Mouse (Mus musculus): Measurements from ENCODE around the gene Pxmp4. TPM values are rescaled to one million over a fixed set of nuclear protein-coding genes. Genes with fewer than 3 reads are reported as not detected.

Pxmp4 gene
- polyA plus RNA-seq, 1 experiment from 2014 or later, result 14.5 TPM

DNA sequence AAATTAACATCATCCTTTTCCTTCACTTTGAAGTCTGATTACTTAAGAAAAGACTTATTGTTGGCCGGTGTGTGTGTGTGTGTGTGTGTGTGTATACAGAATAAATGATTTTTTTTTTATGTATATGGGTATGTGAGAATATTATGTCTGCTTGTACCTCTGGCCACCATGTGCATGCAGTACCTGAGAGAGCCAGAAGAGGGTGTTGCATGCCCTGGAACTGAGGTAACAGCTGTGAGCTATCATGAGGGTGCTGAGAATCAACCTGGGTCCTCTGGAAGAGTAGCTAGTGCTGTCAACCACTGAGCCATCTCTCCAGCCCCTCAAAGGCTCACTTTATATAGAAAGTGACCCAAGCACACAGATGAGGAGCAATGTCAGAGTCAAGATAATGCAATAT lies 22.1 kb downstream of the Pxmp4 start:
- WGBS, result 100% methylated on average over 1 of the region's 1 CpGs
- Histone ChIP-seq H3K27me3 (ENCODE audit: low read depth, poor library complexity, severe bottlenecking) (no peaks in the 10 kb centered on the region), H3K9me3 (replicated peaks) (no peaks in the 10 kb centered on the region), H3K27ac (no peak overlapping the region), H3K4me1 (peaks cover 17% of the 10 kb centered on the region), H3K36me3 (no peaks in the 10 kb centered on the region), H3K4me3 (no peak overlapping the region)
- no peak for DNase-seq (ENCODE audit: low spot score)

DNA sequence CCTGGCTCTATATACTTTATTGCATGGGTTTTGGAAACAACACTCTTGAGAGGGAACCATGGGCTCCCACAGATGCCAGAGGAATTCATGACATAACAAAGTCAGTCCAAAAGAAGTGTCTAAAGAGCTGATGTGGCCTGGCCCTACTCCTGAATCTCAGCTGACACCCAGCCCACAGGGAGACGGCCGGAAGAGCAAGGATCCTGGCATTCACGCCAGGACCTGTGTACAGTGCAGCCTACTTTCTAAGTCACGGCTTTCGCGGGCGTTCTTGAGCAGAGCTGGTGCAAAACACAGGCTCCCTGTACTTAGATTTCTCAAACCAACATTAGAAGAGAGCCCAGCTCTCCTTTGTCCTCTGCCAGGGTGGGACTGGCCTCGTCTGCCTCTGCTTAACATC lies 22.9 kb downstream of the Pxmp4 start:
- H3K36me3 ChIP-seq, result no peaks in the 10 kb centered on the region
- no peak overlapping the region for H3K27ac ChIP-seq
- H3K27me3 ChIP-seq (ENCODE audit: low read depth, poor library complexity, severe bottlenecking), result no peaks in the 10 kb centered on the region
- WGBS, result 84% methylated on average over 8 of the region's 8 CpGs
- peaks cover 14% of the 10 kb centered on the region for H3K4me1 ChIP-seq
- no peak overlapping the region for H3K4me3 ChIP-seq
- DNase-seq (ENCODE audit: low spot score), result no peak
- no peaks in the 10 kb centered on the region for H3K9me3 ChIP-seq (replicated peaks)

DNA sequence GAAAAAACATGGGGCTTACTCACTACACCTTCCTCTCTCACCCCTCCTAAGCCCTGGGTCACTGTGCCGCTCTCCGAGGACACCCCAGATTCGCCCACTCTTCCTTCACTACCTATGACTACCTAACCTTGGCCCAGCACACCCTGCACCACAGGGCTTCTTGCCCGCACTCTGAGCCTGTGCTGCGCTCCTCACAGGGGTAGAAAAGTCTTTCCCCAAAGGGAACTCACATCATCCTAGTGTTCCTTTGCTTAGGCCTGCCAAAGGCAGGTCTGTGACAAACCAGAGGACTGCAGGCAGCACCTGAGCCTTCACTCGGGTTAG lies 25.8 kb downstream of the Pxmp4 start:
- H3K4me3 ChIP-seq, result no peak overlapping the region
- 90% methylated on average over 6 of the region's 6 CpGs for WGBS
- DNase-seq (ENCODE audit: low spot score), result no peak
- no peaks in the 10 kb centered on the region for H3K36me3 ChIP-seq
- H3K27ac ChIP-seq, result no peak overlapping the region
- 0 out of 2 replicates have a peak, but pooled peaks cover 3% of the 10 kb centered on the region for H3K4me1 ChIP-seq
- H3K27me3 ChIP-seq (ENCODE audit: low read depth, poor library complexity, severe bottlenecking), result no peaks in the 10 kb centered on the region
- no peaks in the 10 kb centered on the region for H3K9me3 ChIP-seq (replicated peaks)

DNA sequence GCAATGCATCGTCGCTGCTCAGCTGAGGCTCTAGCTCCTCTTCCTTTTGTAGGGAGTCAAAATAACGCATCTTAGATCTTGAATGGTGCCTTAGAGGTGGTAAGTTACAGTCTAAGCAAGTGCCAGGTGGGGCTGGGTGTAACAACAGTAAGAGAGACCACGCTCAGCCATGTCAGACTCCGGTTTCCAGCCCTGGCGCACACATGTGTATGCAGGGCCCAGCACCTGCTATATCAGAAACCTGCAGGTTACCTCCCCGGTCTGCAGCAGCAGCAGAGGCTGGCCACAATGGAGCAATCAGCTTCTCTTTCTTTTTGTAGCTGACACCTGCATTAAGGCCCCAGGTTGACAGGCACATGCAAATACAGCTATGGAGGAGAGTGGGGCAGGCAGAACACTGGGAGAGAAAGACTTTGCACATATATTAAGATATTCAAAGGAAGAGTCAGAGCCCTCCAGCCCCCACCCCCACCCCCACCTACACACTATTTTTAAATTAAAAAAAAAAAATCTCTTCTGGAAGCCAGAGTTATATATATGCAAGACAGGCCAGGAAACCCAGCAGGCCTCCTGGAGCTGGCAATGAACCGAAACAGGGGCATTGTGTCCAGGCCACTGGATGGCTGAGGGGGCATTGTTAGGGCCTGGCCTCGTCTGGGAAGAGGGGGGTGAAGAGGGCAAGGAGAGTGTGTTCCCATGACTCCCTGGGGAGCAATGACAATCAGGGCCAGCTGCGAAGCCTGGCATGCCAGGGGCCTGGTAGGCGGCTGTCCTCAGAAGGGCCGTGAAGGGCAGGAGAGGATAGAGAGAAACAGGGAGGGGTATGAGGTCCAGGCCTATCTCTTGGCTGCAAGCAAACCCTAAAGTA lies 26.4 kb downstream of the Pxmp4 start:
- no peaks in the 10 kb centered on the region for H3K27me3 ChIP-seq (ENCODE audit: low read depth, poor library complexity, severe bottlenecking)
- no peaks in the 10 kb centered on the region for H3K9me3 ChIP-seq (replicated peaks)
- H3K36me3 ChIP-seq, result no peaks in the 10 kb centered on the region
- DNase-seq (ENCODE audit: low spot score), result no peak
- H3K4me1 ChIP-seq, result peaks cover 4% of the 10 kb centered on the region; the same call in 1 of the 2 replicates
- H3K27ac ChIP-seq, result no peak overlapping the region
- 58% methylated on average over 12 of the region's 12 CpGs for WGBS
- H3K4me3 ChIP-seq, result no peak overlapping the region

DNA sequence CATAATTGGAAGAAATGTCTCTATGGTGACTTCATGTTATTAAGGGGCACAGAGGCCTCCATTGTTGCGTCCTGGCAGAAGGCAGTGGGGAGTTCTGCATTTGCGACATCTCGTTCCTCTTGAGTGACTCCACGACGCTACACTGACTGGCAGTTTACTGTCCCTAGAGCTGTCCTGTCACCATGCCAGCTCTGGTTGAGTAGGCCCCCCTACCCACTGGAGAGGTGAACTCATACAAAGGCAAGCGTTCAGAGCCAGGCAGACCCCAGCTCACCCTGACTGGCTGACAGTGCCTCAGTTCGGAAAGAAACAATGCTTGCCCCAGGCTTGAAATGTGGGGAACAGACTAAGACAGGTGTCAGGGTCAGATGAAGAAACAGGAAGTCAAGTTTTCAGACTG lies 29.2 kb downstream of the Pxmp4 start:
- no peaks in the 10 kb centered on the region for H3K9me3 ChIP-seq (replicated peaks)
- H3K36me3 ChIP-seq, result no peaks in the 10 kb centered on the region
- DNase-seq (ENCODE audit: low spot score), result no peak
- H3K4me1 ChIP-seq, result peaks cover 19% of the 10 kb centered on the region
- H3K4me3 ChIP-seq, result no peak overlapping the region
- no peak overlapping the region for H3K27ac ChIP-seq
- no peaks in the 10 kb centered on the region for H3K27me3 ChIP-seq (ENCODE audit: low read depth, poor library complexity, severe bottlenecking)
- WGBS, result 79% methylated on average over 7 of the region's 7 CpGs

DNA sequence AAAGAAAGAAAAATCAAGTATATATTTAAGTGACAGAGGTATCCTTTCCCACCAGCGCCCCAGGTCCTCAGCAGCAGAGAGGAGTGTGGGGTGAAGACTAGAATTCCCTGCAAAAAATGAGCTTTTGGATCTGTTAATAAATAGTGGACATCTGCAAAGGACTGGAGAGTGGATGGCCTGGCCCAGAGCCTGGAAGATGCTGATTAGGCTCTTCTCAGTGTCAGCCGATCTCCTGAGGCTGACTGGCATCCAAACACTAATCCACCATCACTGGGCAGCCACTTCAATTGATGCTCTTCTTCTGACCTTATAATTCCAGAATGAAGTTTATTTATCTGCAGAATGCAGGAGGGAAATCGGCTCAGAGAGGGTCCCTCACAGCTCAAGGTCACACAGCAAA lies 30.5 kb downstream of the Pxmp4 start:
- 93% methylated on average over 3 of the region's 3 CpGs for WGBS
- DNase-seq (ENCODE audit: low spot score), result no peak
- Histone ChIP-seq H3K4me3 (no peak overlapping the region), H3K27me3 (ENCODE audit: low read depth, poor library complexity, severe bottlenecking) (no peaks in the 10 kb centered on the region), H3K36me3 (no peaks in the 10 kb centered on the region), H3K4me1 (peaks cover 31% of the 10 kb centered on the region), H3K27ac (no peak overlapping the region), H3K9me3 (replicated peaks) (no peaks in the 10 kb centered on the region)

DNA sequence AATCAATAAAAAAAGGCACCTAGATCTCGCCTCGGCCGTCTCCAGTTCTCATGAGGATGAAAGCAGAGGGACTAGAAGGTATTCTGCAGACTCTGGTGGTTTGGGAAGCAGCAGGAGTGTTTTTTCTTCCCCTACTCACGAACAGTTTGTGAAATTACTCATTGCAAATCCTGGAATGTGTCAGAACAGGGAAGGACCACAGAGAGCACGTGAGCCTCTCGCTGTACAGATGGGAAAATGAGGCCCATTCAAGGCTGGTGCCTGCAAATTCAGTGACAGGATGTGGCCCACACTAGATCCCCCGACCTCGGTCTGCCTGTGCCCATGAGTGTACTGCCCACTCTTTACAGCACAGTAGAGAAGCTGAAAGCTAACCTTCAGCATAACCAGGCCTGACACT lies 31.5 kb downstream of the Pxmp4 start:
- H3K9me3 ChIP-seq (replicated peaks), result no peaks in the 10 kb centered on the region
- no peak overlapping the region for H3K27ac ChIP-seq
- no peak overlapping the region for H3K4me3 ChIP-seq
- H3K27me3 ChIP-seq (ENCODE audit: low read depth, poor library complexity, severe bottlenecking), result no peaks in the 10 kb centered on the region
- DNase-seq (ENCODE audit: low spot score), result no peak
- H3K4me1 ChIP-seq, result peaks cover 35% of the 10 kb centered on the region
- H3K36me3 ChIP-seq, result 0 out of 2 replicates have a peak, but pooled peaks cover 3% of the 10 kb centered on the region
- WGBS, result 81% methylated on average over 8 of the region's 8 CpGs

DNA sequence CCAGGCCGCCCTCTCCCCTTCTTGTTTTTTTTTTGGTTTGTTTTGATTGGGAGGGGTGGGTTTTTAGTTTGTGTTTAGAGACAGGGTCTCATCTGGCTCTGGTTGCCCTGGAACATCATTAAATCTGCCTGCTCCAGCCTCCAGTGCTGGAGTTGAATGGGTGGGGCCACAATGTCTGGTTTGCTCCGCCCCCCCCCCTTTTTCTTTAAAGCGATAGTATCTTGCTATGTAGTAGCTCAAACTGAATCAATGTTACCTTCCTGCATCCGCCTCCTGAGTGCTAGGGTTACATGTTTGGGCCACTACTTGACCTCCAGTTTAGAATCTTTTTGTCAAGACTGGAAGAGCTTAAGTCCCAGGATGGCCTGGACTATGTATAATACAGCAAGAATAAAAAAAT lies 32.2 kb downstream of the Pxmp4 start:
- Histone ChIP-seq H3K4me3 (no peak overlapping the region), H3K27ac (no peak overlapping the region), H3K9me3 (replicated peaks) (no peaks in the 10 kb centered on the region), H3K4me1 (peaks cover 42% of the 10 kb centered on the region), H3K27me3 (ENCODE audit: low read depth, poor library complexity, severe bottlenecking) (no peaks in the 10 kb centered on the region), H3K36me3 (0 out of 2 replicates have a peak, but pooled peaks cover 3% of the 10 kb centered on the region)
- 73% methylated on average over 4 of the region's 4 CpGs for WGBS
- no peak for DNase-seq (ENCODE audit: low spot score)

DNA sequence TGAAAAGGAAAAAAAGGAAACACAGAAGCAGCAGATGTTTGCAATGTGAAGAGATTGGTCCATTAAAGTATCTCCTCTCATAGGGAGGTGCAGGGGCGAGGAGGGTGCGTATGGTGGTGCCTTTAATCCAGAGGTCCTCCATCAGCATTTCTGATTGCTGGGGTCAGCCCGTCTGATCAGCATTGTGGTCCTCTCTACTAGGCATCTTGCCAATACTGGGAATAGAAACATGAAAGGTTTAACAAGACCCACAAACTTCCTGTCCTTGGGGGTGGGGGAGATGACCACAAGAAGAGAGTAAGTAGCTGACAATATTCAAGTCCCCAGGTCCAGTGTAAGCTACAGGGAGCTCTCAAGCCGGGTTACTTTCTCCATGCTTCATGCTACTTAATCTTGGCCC lies 32.8 kb downstream of the Pxmp4 start:
- no peaks in the 10 kb centered on the region for H3K27me3 ChIP-seq (ENCODE audit: low read depth, poor library complexity, severe bottlenecking)
- H3K36me3 ChIP-seq, result peaks cover 5% of the 10 kb centered on the region; the same call in 1 of the 2 replicates
- 75% methylated on average over 4 of the region's 4 CpGs for WGBS
- H3K9me3 ChIP-seq (replicated peaks), result no peaks in the 10 kb centered on the region
- no peak for DNase-seq (ENCODE audit: low spot score)
- peak overlapping the region; percentile 97; the same call in 1 of the 2 replicates for H3K27ac ChIP-seq
- H3K4me1 ChIP-seq, result peaks cover 48% of the 10 kb centered on the region
- peak overlapping the region; percentile 93; the same call in 1 of the 2 replicates for H3K4me3 ChIP-seq

DNA sequence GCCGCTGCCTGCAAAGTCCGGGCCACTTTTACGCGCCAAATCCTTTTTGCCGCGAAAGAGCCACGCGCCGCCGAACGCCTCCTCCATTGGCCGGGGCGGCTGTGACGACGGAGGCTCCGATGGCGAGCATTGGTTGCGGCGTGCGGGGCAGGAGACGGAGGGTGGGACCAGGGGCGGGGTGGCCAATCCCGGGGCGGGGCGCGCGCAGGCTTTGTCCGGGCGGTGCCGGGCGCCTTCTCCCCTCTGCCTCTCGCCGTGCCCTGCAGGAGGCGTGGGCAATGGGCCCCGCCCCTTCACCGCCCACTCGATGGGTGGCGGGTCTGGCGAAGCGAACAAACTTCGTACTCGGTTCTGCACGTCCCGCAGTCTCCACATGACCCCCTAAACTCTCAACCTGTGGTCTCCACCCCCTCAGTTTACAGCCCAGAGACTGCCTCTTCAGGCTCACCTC lies 33.6 kb downstream of the Pxmp4 start, which contains the start of gene E2f1:
E2f1 (minus strand) TSS at position 57 of the 451 bp plus-strand sequence.
- WGBS, result under 1% methylated on average over 41 of the region's 44 CpGs
- Histone ChIP-seq H3K4me1 (peaks cover 50% of the 10 kb centered on the region), H3K9me3 (replicated peaks) (no peaks in the 10 kb centered on the region), H3K36me3 (peaks cover 10% of the 10 kb centered on the region), H3K4me3 (peak within 1 kb of the TSS; percentile 93), H3K27me3 (ENCODE audit: low read depth, poor library complexity, severe bottlenecking) (no peaks in the 10 kb centered on the region), H3K27ac (peak within 1 kb of the TSS; percentile 97)
- peak; percentile 99 for DNase-seq (ENCODE audit: low spot score)

DNA sequence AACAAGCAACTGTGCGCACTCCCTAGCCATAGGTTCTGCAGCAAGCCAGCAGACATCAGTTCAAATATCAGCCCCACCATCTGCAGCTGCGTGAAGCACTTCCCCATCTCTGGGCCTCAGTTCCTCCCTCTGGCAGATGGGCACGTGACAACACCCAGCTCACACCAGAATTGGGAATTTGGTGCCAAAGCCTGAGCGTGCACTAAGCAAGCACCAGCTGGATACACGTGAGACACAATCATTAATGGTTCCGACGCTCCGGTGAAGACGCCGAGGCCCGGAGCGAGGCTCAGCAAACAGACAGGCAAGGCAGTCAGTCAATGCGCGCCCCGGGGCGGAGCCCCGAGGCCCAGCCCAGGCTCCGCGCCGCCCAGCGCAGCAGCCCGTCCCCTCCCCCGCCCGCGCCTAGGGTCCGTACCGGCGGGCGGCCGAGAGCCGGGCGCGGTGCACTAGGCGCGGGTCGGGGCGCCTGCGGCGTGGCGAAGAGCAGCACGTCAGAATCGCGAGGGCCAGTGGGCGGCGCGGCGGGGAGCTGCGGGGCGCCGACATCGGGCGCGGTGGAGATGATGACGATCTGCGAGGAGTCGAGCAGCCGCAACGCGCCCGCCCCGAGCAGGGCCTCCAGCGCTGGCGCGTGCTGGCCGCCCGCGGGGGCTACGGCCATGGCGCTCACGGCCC lies 34.3 kb downstream of the Pxmp4 start:
- DNase-seq (ENCODE audit: low spot score), result peak; percentile 83
- no peaks in the 10 kb centered on the region for H3K9me3 ChIP-seq (replicated peaks)
- peak overlapping the region; percentile 97 for H3K27ac ChIP-seq
- H3K4me3 ChIP-seq, result peak overlapping the region; percentile 93
- H3K36me3 ChIP-seq, result peaks cover 16% of the 10 kb centered on the region
- WGBS, result under 1% methylated on average over 69 of the region's 70 CpGs
- peaks cover 50% of the 10 kb centered on the region for H3K4me1 ChIP-seq
- H3K27me3 ChIP-seq (ENCODE audit: low read depth, poor library complexity, severe bottlenecking), result no peaks in the 10 kb centered on the region

DNA sequence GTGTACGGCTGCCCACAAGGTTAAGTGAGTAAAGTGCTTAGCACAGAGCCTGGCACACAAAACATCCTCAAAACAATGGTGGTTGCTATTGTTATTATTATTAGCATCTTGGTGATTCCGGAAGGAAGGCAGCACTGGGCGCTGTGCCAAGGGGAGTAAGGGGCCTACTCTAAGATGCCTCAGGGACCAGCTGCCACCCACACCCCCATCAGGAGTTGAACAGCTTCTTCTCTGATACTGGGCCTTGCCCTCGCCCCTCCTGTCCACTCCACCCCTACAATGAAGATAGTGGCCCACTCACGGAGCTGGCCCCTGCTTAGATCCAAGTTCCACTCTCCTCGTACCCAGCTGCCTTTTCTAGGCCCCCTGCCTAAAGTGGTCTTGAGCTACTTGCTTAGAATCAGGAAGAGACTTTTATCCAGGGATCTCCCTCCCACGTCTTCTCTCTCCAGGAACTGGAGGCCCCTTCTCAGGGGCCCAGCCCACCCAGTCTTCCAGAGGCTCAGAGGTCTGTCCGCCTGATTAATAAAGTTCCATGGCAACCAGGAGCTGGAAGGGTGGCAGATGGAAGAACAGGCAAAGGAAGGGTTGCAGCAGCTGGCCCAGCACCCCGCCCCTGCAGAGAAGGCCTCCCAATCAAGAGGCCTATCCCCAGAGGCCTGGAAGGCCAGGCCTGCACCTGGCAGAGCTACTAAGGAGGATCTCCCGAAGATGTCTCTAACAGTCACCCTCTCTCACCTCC lies 35.0 kb downstream of the Pxmp4 start:
- Histone ChIP-seq H3K4me3 (peak overlapping the region; percentile 93), H3K9me3 (replicated peaks) (no peaks in the 10 kb centered on the region), H3K27ac (peak overlapping the region; percentile 97), H3K4me1 (peaks cover 50% of the 10 kb centered on the region), H3K36me3 (peaks cover 23% of the 10 kb centered on the region), H3K27me3 (ENCODE audit: low read depth, poor library complexity, severe bottlenecking) (no peaks in the 10 kb centered on the region)
- DNase-seq (ENCODE audit: low spot score), result peak; percentile 42
- WGBS, result 39% methylated on average over 10 of the region's 10 CpGs

Measured in limb, embryonic 10.5 days (tissue).